Mouse (Mus musculus): ENCODE results near the gene Fam133b.
"Not testable (repeated sequence)": the region's sequence is repeated elsewhere in the genome, so short reads cannot be mapped to it uniquely, and the experiment has no call there.

Fam133b gene

DNA sequence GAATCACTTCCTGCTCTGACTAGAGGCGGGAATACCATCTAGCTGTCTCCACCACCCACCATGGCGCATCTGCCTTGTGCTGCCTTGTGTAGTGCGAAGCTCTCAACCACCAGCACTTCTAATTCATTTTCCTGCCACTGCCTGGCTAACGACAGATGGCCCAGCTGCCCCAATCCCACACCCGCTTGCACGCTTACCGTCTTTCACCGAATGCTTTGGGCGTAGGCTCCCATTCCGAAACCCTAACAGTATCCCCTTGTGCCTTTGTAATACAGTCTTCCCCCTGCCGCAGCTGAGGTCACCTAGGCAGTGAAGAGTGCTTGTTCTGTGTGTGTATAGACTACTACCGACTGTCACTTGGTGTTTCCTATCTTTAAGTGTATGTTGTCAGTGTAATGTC, 21.9 kb upstream of the Fam133b start:
- DNase-seq: no peak

DNA sequence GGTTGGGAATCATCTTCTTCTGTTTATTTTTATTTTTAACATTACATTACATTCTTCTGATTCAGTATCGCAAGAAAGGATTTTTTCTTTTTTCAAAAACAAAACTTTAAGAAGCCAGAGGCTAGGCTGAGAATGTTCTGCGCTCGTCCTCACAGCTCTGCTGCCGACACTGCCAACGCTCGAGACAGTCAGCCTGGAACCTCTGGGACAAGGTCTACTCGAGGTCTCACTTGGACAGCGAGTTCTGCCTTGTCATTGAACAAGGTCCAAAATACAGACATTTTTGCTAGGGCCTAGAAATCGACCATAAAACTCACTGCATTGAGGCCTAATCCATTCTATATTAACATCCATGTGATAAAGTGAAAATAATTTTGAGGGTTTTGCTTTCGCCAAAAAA, 20.8 kb upstream of the Fam133b start:
- no peak for DNase-seq

DNA sequence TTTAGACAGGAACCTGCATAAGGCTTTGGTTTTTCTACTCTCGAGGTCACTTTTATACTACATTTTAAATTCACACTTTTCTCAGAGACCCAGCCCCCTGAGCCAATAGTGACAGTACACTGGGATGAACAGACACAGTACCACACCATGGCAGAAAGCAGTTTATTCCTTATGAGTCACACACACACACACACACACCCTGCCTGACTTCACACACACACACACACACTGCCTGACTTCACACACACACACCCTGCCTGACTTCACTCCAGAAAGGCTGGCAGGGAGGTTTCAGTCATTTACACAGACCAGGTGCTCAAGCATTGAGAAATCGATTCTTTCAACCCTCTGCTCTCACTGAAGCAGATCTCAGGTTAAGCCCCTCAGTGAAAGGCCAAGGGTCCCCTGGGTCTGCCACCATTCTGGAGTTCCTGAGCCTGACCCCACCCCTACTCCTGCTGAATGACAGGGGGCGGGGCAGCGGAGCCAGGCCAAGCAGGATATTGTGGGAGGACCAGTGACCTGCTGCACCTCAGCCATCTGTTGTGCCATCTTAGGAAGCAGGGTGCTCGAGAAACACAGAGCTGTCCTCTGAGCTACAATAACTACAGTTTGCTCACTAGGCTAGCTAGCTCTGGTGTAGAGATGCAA, 16.5 kb upstream of the Fam133b start:
- no peak for DNase-seq

GRCm38 (mm10) chr5:3529585-3530189, 13.9 kb upstream of the Fam133b start:
- DNase-seq: no peak

GRCm38 (mm10) chr5:3532048-3532447, 11.6 kb upstream of the Fam133b start:
- not testable (repeated sequence) for DNase-seq

GRCm38 (mm10) chr5:3536592-3537212, 6.9 kb upstream of the Fam133b start:
- DNase-seq: no peak

DNA sequence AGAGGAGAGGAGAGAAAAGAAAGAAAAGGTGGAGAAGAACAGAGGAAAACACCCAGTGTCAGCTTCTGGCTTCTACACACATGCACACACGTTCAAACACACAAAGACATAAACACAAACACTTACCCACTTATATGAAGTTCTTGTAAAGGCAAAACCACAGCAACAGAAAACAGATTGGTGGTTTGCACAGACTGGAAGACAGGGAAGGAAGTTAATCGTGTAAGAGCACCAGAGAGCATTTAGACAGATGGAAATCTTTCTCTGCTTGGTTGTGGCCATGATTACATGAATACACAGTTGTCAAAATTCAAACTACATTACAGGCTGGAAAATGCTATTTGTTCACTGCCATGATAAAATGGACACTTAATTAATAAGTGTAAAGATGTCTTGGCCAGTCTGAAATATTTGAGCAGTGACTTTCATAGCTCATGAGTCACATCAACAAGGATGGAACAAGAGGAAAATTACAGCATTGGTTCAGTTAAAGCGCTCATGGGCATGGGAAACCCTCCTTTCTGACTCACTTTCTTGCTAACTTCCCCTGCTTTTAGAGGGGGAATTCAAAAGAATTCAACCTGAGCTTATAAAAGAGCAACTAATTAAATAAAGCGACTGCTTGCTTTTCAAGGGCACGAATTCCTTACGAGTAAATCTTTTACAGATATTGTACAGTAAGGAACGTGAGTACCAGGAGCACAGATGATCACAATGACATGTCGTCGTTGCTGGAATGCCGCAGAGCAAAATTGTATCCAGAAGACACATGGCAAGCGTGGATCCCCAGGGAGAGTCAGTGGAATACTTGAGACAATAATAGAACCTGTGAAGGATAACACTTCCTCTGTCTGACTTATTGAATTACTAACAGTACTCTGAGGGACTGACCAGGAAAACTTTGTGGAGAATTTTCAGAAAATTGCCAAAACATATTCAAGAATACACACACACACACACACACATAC, 4.8 kb upstream of the Fam133b start:
- no peak for DNase-seq

- no peak for DNase-seq
Measured at GRCm38 (mm10) chr5:3541871-3542270, 1.8 kb upstream of the Fam133b start.

DNA sequence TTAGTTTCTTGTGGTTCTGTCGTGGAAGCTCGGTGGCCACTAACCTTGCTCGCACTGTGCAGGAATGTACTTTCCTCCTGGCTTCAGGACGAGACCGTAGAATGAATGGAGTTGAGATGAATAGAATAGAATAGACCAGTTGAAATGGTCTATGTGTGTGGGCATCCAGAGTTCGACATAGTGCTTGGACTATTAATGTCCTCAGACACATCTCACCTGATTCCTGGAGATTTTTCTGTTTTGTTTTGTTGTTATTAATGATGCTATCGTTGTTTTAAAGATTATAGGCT, 792 bp downstream of the Fam133b start:
- no peak for DNase-seq

DNA sequence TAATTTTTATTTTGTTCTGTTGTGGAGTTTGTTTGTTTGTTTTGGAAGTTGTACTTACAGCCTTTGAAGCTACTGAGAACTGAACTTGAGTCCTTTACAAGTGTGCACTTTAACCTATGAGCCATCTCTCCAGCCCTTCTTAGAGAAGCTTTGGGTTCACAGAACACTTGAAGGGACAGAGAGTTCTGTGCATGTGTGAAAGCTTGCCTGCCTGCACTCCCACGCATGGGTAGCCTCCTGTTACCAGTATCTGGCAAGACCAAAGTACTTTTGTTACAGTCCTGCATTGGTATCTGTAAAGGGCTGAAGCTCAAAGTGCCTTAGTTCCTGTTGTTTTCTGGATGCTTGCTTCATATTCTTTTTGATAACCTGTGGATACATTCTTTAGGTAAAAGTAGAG, 2.6 kb downstream of the Fam133b start:
- DNase-seq: no peak

DNA sequence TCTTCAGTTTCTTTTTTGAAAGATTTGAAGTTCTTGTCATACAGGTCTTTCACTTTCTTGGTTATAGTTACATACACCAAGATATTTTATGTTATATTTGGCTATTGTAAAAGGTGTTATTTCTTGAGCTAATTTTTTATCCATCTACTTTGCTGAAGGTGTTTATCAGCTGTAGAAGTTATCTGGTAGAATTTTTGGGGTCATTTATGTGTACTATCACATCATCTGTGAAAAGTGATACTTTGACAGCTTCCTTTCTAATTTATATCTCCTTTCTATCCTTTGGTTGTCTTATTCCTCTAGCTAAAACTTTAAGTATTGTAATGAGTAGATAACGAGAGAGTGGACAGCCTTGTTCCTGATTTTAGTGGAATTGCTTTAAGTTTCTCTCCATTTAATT, 7.8 kb downstream of the Fam133b start:
- DNase-seq: no peak

DNA sequence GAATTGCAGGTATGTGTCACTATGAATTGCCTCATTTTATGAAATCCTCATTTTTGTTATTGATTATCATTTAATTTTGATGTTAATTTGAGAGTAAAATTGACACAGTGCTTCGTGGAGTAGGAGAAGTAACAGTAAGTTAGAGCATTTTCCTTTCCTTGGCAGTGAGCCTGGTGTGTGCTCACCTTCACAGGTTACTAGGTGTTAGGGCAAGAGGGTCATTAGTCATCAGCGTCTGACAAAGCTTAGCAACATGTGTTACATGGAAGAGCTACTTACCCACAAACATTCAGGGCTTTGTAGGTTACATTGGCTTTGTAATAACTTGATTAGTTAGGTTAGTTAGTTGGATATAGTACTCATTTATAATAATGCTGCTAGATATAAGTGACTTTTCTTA, 10.6 kb downstream of the Fam133b start:
- no peak for DNase-seq

- DNase-seq: no peak
Measured at GRCm38 (mm10) chr5:3571266-3571665, 27.6 kb downstream of the Fam133b start, which contains the start of gene 1700109H08Rik. Gene 1700109H08Rik, plus strand, starts transcription at chr5:3571566.

GRCm38 (mm10) chr5:3574825-3575224, 31.2 kb downstream of the Fam133b start:
- DNase-seq: no peak

GRCm38 (mm10) chr5:3577939-3578338, 34.3 kb downstream of the Fam133b start:
- DNase-seq: no peak

GRCm38 (mm10) chr5:3579066-3579465, 35.4 kb downstream of the Fam133b start:
- DNase-seq: no peak

DNA sequence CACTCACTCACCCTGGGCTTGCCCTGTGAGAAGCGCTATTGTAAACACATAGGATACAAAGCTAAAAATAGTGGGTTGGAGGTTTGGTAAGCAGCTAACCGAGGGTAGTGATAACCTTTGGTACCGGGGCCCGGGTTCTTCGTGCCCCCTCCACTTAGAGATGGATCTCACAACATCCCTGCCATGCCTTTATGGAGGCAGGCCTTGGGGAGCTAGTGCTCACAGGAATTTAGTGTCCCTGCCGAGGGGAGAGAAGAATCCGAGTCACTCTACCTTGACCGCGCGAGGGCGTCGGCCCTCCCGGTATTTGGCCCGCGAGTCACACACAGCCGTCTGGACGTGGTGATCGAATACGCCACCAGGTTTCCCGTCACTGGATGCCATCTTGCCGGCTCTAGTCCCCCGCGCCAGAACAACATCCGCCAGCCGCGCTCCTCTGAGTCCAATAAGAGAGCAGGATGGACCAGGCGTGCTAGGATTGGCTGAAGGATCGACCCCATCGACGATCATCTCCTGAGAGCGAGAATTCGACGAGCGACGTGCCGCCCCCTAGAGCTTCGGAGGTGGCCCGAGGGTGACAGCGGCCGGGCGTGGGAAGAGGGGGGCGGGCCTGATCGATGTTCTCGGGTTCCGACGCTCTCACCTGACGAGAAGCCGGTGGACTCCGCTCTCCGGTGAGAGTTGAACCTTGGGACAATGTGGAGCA, 52.2 kb downstream of the Fam133b start, which contains the start of gene Pex1:
Gene Pex1 (plus strand): TSS at position 374 of the 706 bp plus-strand sequence.
- peak; percentile 93 for DNase-seq

DNA sequence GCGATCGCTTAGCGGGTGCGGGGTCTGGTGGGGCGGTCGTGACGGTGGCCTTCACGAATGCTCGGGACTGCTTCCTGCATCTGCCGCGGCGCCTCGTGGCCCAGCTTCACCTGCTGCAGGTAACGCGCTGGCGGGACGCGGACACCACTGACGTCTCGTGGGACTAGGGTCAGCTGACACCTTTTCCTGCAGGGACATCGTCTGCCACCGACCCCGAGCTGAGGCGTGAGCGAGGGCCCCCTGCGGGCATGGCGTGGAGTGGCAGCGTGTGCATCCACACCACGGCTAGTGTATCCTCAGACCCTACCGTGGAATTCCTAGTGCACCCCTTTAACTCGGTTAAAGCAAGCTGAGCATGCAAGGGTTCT, 52.8 kb downstream of the Fam133b start, which contains the start of gene Rbm48:
Gene Rbm48 (minus strand): TSS at position 187 of the 368 bp plus-strand sequence.
- DNase-seq: peak; percentile 88

GRCm38 (mm10) chr5:3597171-3597570, 53.5 kb downstream of the Fam133b start:
- DNase-seq: no peak

GRCm38 (mm10) chr5:3598766-3599165, 55.1 kb downstream of the Fam133b start:
- DNase-seq: no peak

- DNase-seq: no peak
Measured at GRCm38 (mm10) chr5:3600298-3600697, 56.7 kb downstream of the Fam133b start.

DNA sequence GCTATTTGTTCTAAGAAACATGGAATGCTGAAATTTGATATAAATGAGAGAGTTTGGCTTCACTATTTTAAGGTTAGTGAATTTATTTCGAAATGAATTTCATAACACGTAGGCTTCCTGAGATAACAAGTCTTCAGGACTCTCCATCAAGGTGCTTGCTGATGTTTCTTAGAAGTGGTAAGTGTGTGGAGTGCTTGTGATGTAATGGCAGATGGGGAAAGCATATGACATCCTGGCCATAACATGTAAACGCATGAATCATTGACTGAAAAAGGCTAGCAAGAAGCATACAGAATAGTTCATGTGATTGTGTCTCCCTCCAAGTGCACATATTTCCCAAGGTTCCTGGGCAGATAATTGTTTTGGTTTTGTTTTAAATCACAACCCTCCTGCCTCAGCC, 57.2 kb downstream of the Fam133b start:
- DNase-seq: no peak

DNA sequence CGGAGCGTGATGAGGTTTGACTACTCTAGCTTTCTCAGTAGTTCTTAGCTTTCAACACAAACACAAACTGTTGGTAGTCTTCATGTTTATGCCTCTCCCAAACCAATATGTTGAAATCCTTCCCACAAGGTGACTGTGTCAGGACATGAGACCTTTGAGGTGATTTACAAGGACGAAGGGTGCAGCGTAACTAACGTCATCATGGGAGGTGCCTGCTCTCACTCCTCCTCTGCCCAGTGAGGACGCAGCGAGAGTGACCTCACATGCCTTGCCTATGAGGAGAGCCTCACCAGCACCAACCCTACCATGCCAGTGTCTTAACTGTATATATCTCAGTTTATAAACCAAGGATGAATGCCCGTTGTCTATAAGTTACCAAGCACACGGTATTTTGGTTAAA, 63.5 kb downstream of the Fam133b start:
- DNase-seq: no peak

Data from right cerebral cortex, postnatal 14 days (tissue).